Mouse (Mus musculus) ZHBTc4 (cell line): Measurements from ENCODE around the gene Smbd1.
A peak's percentile ranks its signal among the peaks of the same experiment; 100 is the strongest.

Source experiments
- DNase-seq: peaks from one replicate; pipeline ENCODE4 v3.0.0-alpha.2; 2011; ENCODE audit warnings: low read depth, low spot score

The Smbd1 gene

GRCm38 (mm10) chr16:32810321-32810720, at the start of gene Smbd1:
Gene Smbd1 (minus strand): TSS chr16:32810477.
- DNase-seq, result no peak

GRCm38 (mm10) chr16:32858771-32859636, 48.7 kb upstream of the Smbd1 start:
- DNase-seq, result no peak

DNA sequence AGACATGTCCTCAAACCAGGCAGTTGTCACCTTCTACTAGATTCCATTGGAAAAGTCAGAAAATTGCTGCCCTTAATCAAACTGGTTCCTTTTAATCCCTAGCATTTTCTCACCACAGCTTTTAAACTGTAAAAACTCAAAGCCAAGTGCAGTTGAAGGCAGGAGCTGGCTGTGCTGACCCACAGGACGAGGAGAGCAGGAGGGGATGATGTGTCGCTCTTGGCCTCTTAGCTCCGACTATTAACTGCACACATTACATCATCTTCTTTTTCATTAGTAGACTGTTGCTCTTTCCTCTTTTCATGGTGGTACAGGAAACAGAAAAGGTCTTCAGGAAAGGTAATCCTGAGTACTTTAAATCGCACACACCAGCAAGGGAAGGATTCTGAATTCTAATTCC, 48.1 kb upstream of the Smbd1 start:
- no peak for DNase-seq

GRCm38 (mm10) chr16:32856751-32857150, 46.5 kb upstream of the Smbd1 start:
- no peak for DNase-seq

DNA sequence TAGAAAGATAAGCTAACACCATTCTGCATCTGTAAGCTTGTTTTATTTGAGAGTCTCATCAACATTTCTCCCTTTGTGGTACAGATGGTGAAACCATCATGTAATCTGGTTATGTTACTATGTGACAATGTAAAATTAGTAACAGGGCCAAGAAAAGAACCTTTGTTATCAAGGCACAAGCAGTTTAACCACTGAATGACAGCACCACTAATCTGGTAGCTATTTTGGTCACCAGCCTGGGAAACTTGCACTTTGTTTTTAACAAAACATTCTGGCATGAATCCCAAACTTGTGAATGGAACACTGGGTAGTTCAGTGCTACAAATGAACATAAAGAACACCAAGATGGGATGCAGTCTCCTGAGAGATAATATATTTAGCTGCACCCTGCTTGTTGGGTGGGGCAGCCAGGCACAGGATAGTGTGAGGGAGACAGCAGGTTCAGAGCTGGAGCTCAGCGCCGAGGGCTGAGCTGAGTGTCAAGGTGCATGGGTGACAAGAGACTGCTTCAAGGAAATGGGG, 43.8 kb upstream of the Smbd1 start:
- no peak for DNase-seq

DNA sequence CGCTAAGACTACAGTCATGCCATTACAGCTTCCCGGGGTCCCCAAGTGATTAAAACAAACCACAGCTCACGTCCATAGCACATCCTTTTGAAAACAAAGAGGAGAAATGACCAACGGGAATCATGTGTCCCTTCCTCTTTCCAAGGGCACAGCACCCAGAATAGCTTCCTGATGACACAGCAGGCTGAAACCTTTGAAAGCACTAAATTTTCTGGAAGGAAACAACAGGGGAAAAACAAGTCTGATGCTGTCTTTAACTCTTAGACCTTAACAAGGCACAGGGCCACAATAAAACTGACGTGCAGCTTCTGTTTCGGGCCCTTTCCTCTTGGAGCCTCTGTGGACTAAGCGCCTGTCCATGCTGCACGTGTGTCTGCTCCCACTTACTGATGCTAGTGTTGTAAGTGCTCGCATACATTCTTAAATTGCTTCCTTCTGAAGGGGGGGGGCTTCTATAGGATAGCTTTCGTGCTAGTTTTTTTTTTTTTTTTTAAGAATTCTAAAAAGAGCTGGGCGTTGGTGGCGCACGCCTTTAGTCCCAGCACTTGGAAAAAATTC, 43.3 kb upstream of the Smbd1 start:
- no peak for DNase-seq

- DNase-seq, result no peak
Measured at GRCm38 (mm10) chr16:32849042-32849830, 39.0 kb upstream of the Smbd1 start.

DNA sequence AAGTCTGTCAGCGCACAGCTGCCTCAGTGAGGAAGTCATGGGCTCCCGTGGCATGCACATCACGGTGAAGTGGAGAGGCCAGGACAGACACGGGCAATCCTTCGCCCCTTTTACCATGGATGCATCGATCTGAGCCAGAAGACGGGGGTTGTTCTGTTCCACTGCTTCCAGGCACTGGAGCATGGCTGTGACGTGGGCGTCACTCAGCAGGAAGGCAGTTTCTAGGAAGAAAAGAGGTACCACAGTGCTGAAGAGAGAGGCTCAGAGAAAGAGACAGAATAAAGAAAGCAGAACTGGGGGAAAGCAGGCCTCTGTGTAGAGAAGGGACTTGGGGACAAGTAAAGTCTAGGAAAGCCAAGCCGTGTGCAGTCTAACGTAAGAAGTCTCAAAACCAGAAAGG, 36.8 kb upstream of the Smbd1 start:
- no peak for DNase-seq

GRCm38 (mm10) chr16:32831501-32831900, 21.2 kb upstream of the Smbd1 start:
- DNase-seq, result no peak

DNA sequence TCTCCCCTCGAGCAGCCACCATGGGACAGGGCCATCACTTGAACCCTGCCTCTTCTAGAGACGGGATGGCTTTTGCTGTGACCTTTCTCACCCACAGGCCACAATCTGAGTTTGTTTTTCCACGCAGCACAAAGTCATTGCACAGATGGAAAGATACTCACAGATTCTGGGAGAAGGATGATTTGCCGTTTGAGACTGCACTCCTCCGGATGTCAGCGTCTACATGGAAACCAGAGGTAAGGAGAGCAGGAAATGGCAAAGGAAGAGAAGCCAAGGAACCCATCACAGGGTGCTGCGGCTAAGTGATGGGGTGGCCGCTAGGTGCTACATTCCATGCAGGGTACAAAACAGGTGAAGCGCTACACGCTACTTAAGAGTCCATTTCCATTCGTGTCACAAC, 18.8 kb upstream of the Smbd1 start:
- DNase-seq, result no peak

DNA sequence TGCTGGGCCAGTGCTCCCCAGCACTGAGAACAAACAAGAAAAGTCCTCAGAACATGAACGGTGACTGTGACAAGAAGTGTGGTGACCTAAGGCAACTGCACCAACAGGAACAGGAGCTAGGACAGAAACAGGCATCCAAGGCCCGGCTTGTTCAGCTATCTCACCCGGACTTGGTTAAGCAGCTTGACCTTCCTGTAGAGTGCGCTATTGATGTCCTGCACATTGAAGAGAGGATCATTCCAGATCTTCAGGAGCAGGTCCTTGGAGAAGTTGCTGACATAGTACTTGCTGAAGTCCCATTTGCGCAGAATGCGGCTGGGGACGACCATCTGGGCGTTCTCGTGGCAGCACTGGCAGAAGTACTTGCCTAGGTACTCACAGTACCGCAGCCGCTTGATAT, 16.2 kb upstream of the Smbd1 start:
- no peak for DNase-seq

DNA sequence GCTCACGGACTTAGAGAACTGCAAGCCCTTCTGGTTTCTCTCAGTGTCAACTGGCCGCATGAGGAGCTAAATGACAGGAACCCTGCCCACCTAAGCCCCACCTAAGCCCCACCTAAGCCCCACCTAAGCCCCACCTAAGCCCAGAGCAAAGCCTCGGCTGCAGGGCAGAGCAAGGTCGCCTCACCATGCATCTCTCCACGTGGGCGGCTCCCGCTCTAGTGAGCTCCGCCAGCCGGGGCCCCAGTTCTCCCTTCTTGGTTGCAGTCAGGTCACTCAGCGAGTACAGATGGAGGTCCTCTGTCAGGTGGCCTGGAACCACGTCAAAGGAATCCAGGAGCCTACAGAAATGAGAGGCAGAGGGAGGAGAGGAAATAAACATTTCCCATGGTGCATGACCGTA, 15.1 kb upstream of the Smbd1 start:
- DNase-seq, result no peak

GRCm38 (mm10) chr16:32824061-32824460, 13.8 kb upstream of the Smbd1 start:
- DNase-seq, result no peak

DNA sequence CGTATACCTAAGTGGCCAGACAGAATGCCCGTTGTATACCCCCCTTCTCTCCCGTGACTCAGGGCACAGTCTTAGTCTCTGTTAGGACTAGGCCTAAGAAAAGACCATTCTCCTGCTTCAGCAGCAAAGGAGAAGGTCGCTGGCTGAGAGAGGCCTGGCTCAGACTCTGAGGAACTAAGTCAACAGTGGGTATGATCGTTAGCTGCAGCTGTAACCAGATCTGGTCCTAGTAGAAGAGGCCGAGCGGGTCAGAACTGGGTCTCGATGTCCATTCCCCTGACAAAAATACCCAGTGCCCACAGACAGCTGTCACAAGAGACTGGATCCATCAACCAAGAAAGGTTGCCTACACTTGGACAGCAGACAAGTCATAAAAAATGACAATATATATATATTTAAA, 13.2 kb upstream of the Smbd1 start:
- DNase-seq, result no peak

DNA sequence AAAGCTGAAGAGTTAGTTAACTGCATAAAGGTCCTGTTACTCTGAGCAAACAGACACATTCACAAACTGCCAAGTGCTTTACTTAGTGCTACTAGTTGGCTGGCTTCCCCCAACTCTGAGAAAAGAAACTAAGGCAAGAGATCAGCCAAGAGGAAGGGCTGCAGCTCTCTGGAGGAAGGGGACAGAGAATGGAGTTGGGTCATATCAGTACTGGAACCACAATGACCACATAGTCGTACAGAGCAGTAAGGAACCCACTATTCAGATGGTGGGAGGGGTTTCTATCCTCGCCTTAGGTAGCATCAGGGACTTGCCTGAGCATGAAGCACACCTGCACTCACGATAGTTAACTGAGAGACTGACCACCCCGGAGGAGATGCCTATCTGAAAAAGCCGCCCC, 12.6 kb upstream of the Smbd1 start:
- no peak for DNase-seq

- no peak for DNase-seq
Measured at GRCm38 (mm10) chr16:32822450-32822827, 12.2 kb upstream of the Smbd1 start.

DNA sequence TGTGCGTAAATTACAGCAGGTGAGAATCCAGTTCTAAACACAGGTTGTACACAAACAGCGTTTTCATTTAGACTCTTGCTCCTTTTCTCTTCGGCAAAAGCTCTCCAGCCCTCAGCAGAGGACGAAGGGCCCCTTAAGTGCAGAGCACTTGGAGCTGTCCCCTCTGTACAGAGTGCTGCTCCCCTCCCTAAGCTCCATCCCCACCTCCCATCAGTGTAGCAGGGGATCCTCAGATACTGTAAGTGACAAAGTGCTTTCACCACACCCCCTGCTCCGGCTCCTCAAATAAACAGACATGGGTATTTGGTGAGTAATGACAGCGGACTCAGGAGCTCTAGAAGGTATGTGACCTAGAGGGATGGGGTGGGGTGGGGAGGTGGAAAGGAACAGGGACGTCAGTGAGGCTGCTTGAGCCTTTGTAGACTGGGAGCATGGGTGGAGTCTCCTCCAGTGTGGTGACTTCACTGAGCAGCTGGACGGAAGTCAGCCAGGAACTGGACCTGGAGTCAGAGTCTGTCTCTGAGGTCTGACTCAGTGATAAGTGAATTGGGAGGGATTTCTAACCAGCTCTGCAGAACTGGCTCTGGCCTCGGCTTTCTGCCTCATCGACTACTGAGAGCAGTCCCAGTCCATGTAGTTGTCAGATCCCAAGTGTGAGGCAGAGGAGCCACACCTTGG, 11.6 kb upstream of the Smbd1 start:
- DNase-seq, result no peak

DNA sequence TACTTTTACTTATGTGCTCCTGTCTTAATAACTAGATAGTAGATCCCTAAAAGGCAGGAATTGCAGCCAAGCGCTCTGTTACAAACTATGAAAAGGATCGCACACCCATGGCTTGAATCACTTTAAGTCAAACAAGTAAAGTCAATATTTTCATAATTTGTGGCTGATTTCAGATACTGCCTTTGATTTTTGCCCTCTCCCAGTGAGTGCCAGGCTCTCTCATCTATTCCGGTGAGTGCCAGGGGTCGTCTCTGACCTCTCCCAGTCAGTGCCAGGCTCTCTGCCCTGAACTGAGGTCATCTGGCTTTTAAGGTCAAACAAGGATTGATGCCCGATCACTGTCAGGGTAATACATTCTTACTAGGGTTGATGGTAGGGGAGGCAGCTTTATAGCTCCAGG, 8.2 kb upstream of the Smbd1 start:
- DNase-seq, result no peak

DNA sequence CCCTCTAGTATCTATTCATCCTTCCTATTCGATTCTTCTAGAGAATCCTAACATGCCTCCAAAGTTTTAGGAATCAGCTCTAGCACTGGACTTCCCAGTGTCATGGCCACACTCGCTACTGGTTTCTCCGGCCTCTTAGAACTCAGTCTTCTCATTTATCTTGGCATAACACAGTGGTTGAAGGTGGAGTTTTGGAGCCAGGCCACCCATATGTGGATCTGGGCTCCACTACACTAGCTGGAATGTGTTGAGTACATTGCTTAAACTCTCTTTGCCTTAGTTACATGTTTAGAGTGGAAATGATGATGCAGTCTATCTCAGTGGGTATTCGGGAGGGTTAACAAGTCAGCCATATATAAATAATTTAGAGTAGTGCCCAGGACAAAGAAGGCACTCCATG, 7.8 kb upstream of the Smbd1 start:
- DNase-seq, result no peak

- DNase-seq, result peak; percentile 62
Measured at GRCm38 (mm10) chr16:32815160-32815605, 4.9 kb upstream of the Smbd1 start.

DNA sequence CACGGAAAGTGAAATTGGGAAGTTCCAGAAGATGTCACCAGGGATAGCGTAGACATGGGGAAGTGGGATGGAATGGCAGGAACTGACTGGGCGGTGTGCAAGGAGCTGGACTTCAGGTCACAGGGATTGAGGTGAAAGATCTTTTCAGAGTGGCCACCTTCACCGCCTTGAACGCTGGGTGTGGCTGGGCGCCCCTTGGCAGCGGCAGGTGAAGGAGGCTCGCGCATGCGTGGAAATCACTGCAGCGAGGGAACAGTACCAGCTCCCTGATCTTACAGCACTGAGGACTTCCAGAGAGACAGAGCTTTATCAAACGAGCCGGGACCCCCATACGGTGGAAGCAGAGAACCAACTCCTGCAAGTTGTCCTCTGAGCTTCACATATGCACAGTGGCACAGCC, 4.3 kb upstream of the Smbd1 start:
- peak; percentile 58 for DNase-seq

GRCm38 (mm10) chr16:32813771-32814170, 3.5 kb upstream of the Smbd1 start:
- DNase-seq, result no peak
